Comparison of ENCODE assay signal across 16 mouse cellular contexts in genomic region chr8:115974706-115975105, GRCm38 (mm10).
"Had no signal": no experiment of that assay in that cellular context is flagged by ENCODE, and none has a peak within 500 bp of the region (broad histone marks: within the 10 kb centered on the region; RNA-seq: fewer than 3 reads in every experiment).

No protein-coding gene starts in this region.

- H3K27ac ChIP-seq: liver, embryonic 13.5 days; liver, embryonic 15.5 days; macrophage; midbrain, embryonic 13.5 days; midbrain, embryonic 15.5 days; neural tube, embryonic 12.5 days; stomach, embryonic 15.5 days; stomach, postnatal 0 days had no signal

- H3K4me3 ChIP-seq: liver, embryonic 13.5 days; liver, embryonic 15.5 days; midbrain, embryonic 13.5 days; midbrain, embryonic 15.5 days; neural tube, embryonic 12.5 days; stomach, embryonic 15.5 days had no signal

- H3K9ac ChIP-seq: liver, embryonic 13.5 days; liver, embryonic 15.5 days; liver, postnatal 0 days; midbrain, embryonic 13.5 days; midbrain, embryonic 15.5 days; neural tube, embryonic 12.5 days; stomach, embryonic 15.5 days had no signal

- DNase-seq: liver, embryonic 13.5 days; liver, postnatal 0 days; lung, postnatal 10 days; right cerebral cortex, postnatal 14 days; thymus, adult 2 months; thymus, postnatal 25 days; thymus, postnatal 4 days had no signal

- ATAC-seq: liver, postnatal 0 days; midbrain, embryonic 13.5 days; midbrain, embryonic 15.5 days had no signal

- H3K9me3 ChIP-seq: liver, embryonic 13.5 days; liver, embryonic 15.5 days; midbrain, embryonic 13.5 days; midbrain, embryonic 15.5 days; neural tube, embryonic 12.5 days; stomach, embryonic 15.5 days had no signal

- H3K4me1 ChIP-seq: liver, embryonic 13.5 days; liver, embryonic 15.5 days; midbrain, embryonic 13.5 days; midbrain, embryonic 15.5 days; neural tube, embryonic 12.5 days; stomach, embryonic 15.5 days had no signal

- H3K27me3 ChIP-seq: liver, embryonic 13.5 days; liver, embryonic 15.5 days; midbrain, embryonic 13.5 days; midbrain, embryonic 15.5 days; neural tube, embryonic 12.5 days; stomach, embryonic 15.5 days had no signal

- H3K4me2 ChIP-seq: liver, embryonic 11.5 days; liver, embryonic 13.5 days; liver, embryonic 15.5 days; midbrain, embryonic 11.5 days; midbrain, embryonic 13.5 days; midbrain, embryonic 15.5 days; neural tube, embryonic 12.5 days; stomach, embryonic 15.5 days had no signal

- H3K36me3 ChIP-seq: liver, embryonic 13.5 days; liver, embryonic 15.5 days; midbrain, embryonic 13.5 days; midbrain, embryonic 15.5 days; neural tube, embryonic 12.5 days; stomach, embryonic 15.5 days had no signal
